Mouse (Mus musculus) heart, postnatal 10 days (tissue): ENCODE measurements around the gene Gm21671. TPM values are rescaled to one million over a fixed set of nuclear protein-coding genes. Genes with fewer than 3 reads are reported as not detected.
"Not testable (repeated sequence)": the region's sequence is repeated elsewhere in the genome, so short reads cannot be mapped to it uniquely, and the experiment has no call there.

Experiments used
- DNase-seq, 2 experiments: peaks; one replicate each; pipeline ENCODE4 v3.0.0; 2021
- intact Hi-C: fragments of 180-260 bp; cut with DNase I; formaldehyde crosslinking; loops from one replicate; pipeline ENCODE4 v1.15.1; 2025
- total RNA-seq, 2 experiments: library from RNA; stranded (reverse); gene quantifications; 2 replicates each; pipeline ENCODE4 v1.2.3; 2021

Gm21671 gene
- total RNA-seq = not detected

GRCm38 (mm10) chr5:25954317-25954716, at the start of gene Gm21671:
Gene Gm21671, minus strand, starts transcription at chr5:25954417.
- intact Hi-C loops, DNase-seq: not testable (repeated sequence)

DNA sequence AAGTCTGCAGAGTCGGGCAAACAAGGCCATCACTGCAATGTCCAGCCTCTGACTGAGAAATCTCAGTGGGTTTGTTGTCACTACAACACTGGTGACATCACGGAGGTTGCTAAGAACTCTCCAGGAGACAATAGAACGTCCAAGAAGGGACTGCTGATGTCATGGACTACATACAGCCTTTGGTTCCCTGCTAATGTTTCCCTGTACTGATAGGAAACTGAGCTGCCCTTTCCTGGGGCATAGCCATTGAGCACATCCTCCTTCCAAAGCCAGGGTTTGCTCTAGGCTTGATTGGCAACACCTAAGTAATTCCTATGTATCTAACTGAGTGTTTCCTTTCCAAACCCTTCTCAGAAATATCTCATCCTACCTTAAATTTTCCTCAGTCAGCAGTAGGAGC, 34.3 kb upstream of the Gm21671 start, which contains the start of gene Gm21698:
Gene Gm21698 (minus strand): TSS at position 101 of the 400 bp plus-strand sequence.
- DNase-seq, intact Hi-C loops: not testable (repeated sequence)

DNA sequence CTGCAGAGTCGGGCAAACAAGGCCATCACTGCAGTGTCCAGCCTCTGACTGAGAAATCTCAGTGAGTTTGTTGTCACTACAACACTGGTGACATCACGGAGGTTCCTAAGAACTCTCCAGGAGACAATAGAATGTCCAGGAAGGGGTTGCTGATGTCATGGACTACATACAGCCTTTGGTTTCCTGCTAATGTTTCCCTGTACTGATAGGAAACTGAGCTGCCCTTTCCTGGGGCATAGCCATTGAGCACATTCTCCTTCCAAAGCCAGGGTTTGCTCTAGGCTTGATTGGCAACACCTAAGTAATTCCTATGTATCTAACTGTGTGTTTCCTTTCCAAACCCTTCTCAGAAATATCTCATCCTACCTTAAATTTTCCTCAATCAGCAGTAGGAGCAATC, 18.3 kb upstream of the Gm21671 start, which contains the start of gene Gm21680:
Gene Gm21680 (minus strand): TSS at position 101 of the 400 bp plus-strand sequence.
- intact Hi-C loops, DNase-seq: not testable (repeated sequence)

GRCm38 (mm10) chr5:25957050-25957449, 2.8 kb upstream of the Gm21671 start:
- intact Hi-C loops, DNase-seq: not testable (repeated sequence)

- DNase-seq, intact Hi-C loops: not testable (repeated sequence)
These were observed 2.4 kb upstream of the Gm21671 start for GRCm38 (mm10) chr5:25956611-25957010.

DNA sequence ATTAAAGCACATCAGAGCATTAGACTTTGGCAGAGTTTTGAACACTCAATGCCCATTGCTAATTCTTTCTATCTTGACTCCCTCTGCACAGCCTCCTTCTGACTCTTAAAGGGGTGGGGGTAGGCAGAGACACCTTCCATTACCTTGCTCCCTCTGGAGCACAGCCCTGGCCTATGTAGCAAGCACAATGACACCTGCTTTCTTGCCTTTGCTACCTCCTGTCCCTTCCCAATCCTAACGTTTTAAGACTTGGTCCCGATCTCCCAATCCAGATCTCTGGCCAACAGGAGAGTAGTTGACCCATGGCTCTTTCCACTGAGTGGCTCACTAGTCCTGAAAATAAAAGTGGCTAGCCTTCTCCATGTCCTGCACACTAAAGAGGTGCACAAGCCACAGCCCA, 8.8 kb downstream of the Gm21671 start:
- DNase-seq, intact Hi-C loops: not testable (repeated sequence)

- DNase-seq, intact Hi-C loops: not testable (repeated sequence)
These were observed 11.9 kb downstream of the Gm21671 start, which contains the start of gene Gm21663 for GRCm38 (mm10) chr5:25942281-25942680. Gene Gm21663, minus strand, starts transcription at chr5:25942381.

Other genes with a start within 250 kb of the Gm21671 start
- gene Xrcc2, start 248.6 kb downstream of the Gm21671 start, total RNA-seq = 1 to 10 TPM; 5.6 to 7.2 TPM
- gene Actr3b, start 194.4 kb downstream of the Gm21671 start, total RNA-seq = 10 to 100 TPM; 18.6 to 19.5 TPM
- not detected for gene Gm21663, start 12.0 kb downstream of the Gm21671 start, total RNA-seq
- gene Gm21680, start 18.2 kb upstream of the Gm21671 start, total RNA-seq = not detected
- gene Gm21698, start 34.2 kb upstream of the Gm21671 start, total RNA-seq = not detected
- gene Gm1979, start 50.4 kb upstream of the Gm21671 start, total RNA-seq = not detected
- not detected for gene Gm5862, start 68.5 kb upstream of the Gm21671 start, total RNA-seq
- not detected for gene Speer4a, start 85.1 kb upstream of the Gm21671 start, total RNA-seq
- not detected for gene Gm7347, start 104.2 kb upstream of the Gm21671 start, total RNA-seq
- gene Gm10471, start 134.9 kb upstream of the Gm21671 start, total RNA-seq = not detected
- gene 5031410I06Rik, start 150.9 kb upstream of the Gm21671 start, total RNA-seq = not detected
- not detected for gene Gm10220, start 167.0 kb upstream of the Gm21671 start, total RNA-seq